Mouse (Mus musculus): Measurements from ENCODE around the gene Slc38a11. TPM values are rescaled to one million over a fixed set of nuclear protein-coding genes. Genes with fewer than 3 reads are reported as not detected.

Gene Slc38a11
- polyA plus RNA-seq, 3 experiments from 2014 or later: 0.24 to 0.55 TPM; not detected in 1

- no peak for ATAC-seq
Observed at GRCm38 (mm10) chr2:65321998-65322754, 41.7 kb downstream of the Slc38a11 start.

DNA sequence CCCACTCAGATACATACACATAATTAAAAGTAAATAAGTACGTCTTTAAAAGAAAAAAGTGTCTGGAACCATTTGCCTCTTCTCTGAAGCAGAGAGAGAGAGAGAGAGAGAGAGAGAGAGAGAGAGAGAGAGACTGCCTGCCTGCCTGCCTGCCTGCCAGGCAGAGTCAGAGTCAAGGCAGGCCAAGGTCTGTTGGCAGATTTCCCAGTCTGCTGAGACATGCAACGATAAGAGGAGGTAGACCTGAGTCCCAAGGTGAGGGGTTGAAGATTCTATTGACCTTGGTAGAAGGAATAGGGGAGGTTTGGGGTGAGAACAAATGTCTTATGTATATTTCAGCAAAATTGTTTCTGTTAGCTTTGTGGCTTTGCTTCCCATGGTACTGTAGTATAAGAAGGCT is 42.9 kb downstream of the Slc38a11 start:
- ATAC-seq: no peak

DNA sequence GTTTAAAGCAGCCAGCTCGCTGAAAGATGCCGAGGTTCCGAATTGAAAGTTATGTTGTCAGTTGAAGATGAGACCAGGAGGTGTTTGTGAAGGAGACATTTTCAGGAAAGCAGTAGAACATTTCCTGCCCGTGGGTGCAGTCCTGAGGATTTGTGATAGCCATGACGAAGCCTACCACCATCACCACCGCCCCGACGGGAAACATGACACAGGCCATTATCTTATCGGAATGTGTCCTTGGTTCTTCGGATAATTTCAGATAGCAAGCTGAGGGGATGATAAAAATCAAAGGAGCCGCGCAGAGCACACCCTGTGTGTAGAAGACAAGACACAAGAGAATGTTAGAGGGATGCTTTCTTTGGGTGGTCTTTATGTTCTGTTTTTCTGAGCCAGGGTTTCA is 47.1 kb downstream of the Slc38a11 start:
- no peak for ATAC-seq

DNA sequence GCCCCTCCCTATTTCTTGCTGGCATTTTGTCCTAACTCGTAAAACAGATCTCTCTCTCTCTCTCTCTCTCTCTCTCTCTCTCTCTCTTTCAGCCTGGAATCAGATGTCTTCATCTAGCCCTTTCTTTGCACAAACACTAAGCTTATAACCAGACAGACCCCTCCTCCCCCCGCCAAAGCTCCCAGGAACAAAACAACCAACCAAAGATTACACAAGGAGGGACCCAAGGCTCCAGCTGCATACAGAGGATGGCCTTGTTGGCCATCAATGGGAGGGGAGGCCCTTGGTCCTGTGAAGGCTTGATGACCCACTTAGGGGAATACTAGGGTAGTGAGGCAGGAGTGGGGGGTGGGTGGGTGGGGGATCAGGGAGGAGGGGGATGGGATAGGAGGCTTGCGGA is 52.6 kb downstream of the Slc38a11 start:
- ATAC-seq: no peak

DNA sequence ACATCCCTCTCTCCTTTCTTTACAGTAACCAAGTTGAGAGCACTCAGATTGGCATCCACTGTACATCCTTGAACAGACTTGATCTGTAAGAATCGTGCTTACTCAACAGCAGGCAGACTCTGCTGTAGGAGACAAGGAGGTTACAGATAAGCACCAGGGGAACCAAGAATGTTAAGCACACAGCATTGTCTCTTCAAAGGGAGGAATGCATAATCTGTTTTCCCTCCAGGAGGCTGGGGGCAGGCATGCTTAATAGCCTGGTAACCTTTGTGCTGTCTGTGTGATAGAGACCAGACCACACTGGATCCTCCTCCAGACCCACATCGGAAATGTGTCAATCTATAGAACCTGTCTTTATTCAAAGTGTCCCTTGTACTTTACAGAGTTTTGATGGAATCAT is 67.3 kb downstream of the Slc38a11 start:
- no peak for ATAC-seq

GRCm38 (mm10) chr2:65294092-65294491 is 69.7 kb downstream of the Slc38a11 start:
- no peak for ATAC-seq

DNA sequence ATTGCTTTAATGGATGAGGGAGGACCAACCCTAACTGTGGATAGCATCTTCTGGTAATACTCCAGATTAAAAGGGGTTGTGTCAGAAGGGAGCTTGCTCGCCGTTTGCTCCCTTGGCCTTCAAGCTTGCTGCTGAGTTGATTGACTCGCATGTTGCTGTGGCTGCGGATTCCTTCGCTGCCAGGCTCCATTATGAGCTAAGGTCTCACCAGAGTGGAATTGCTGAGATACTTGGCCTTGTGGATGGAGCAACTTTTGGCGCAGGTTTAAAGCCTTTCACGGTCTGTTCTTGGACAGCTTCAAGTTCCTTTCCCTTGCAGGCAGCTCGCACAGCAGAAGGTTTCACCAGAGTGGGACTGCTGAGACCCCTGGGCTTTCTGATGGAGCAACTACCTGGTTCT is 70.4 kb downstream of the Slc38a11 start:
- ATAC-seq: no peak

GRCm38 (mm10) chr2:65289721-65290120 is 74.1 kb downstream of the Slc38a11 start:
- ATAC-seq: no peak

- no peak for ATAC-seq
Observed at GRCm38 (mm10) chr2:65288696-65289095, 75.1 kb downstream of the Slc38a11 start.

GRCm38 (mm10) chr2:65285380-65285779 is 78.5 kb downstream of the Slc38a11 start:
- ATAC-seq: no peak

DNA sequence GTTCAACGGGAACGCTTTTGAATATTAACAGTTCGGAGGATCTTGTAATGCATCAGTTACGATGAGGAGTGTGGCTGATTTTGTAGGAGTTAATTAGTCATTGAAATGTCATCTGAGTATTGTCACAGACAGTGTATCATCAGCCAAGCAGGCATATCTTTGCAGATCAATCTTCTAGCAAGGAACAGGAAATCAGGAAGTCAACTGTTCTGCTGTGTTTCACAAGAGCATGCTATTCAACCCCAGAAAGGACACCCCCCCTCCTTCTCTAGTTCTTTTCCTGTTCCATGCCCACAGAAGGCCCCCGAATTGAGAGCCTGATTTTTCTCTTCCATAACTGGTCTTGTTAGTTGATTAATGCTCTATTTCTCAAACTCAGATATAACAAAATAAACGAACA is 80.9 kb downstream of the Slc38a11 start:
- ATAC-seq: no peak

GRCm38 (mm10) chr2:65279029-65279690 is 84.7 kb downstream of the Slc38a11 start:
- peak; percentile 63 for ATAC-seq

GRCm38 (mm10) chr2:65275443-65276061 is 88.3 kb downstream of the Slc38a11 start:
- ATAC-seq: no peak

- ATAC-seq: no peak
Observed at GRCm38 (mm10) chr2:65273910-65274309, 89.9 kb downstream of the Slc38a11 start.

- no peak for ATAC-seq
Observed at GRCm38 (mm10) chr2:65268731-65269130, 95.1 kb downstream of the Slc38a11 start.

DNA sequence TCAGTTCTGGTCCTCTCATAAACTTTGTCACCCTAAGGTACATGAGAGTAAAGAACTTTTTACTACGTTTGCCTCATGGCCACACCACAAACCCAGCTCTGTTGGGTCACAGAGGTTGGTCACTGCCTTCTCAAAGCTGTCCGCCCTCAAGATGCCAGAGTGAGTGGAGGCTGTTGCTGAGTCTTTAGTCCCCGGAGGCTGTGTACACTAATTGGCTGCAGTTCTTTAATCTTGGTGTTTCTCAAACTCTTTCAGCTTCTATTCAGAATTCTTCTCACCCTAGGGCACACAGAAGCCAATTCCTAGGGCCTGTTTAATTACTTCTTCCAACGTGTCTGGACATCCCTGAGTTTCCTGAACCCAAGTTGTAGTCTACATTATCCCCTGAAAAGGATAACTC is 96.0 kb downstream of the Slc38a11 start:
- ATAC-seq: no peak

DNA sequence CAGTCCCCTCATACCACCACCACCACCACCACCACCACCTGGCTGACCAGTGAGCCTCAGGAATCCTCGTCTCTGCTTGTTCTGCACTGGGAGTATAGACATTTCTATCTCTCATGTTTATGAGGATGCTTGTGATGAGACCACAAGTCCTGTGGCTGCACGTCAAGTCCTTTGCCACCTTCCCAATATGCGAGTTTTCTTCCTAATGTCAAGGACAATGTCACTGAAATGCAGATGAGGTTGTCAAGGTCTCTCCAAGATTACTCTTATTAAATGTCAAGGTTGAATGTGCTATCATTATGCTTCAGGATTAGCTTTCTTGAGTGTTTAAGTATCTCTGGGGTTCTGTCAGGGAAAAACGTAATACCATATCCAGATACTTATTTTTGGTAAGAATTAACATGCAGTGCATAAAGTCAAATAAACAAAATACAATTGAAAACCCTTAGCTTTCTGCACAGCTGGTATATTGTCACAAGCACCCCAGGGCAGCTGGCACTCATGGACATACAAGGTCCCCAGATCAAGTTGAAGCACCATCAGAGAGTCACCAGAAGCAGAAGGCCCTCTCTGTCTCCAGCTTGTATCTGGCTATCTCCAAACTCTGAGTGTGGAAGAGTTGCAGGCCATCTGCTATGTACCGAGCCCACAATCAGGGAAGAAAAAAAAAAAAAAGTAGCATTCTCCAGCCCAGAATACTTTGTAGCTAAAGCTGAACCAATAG is 97.1 kb downstream of the Slc38a11 start:
- ATAC-seq: no peak

Other genes starting within 250 kb of the Slc38a11 start
- 1 to 10 TPM; 3.6 to 8.8 (median 3.6) TPM for gene Cobll1, start 124.6 kb downstream of the Slc38a11 start, polyA plus RNA-seq (2017; shearing (Covaris generic))
- gene Scn3a, start 203.6 kb upstream of the Slc38a11 start, polyA plus RNA-seq (2017; shearing (Covaris generic)): not detected